Mouse (Mus musculus): ENCODE data around the gene Med16. TPM values are rescaled to one million over a fixed set of nuclear protein-coding genes. Genes with fewer than 3 reads are reported as not detected.

Gene Med16
- total and polyA plus RNA-seq, 3 experiments, result 10.4 to 49.4 (median 12.0) TPM

GRCm38 (mm10) chr10:79856704-79857451 lies 51.8 kb downstream of the Med16 start:
- Histone ChIP-seq H3K27me3 (ENCODE audit: insufficient read depth, low read length) (no peaks in the 10 kb centered on the region), H3K4me1 (ENCODE audit: insufficient read depth, low read depth, low read length) (peaks cover 80% of the 10 kb centered on the region), H3K9me3 (replicated peaks) (no peaks in the 10 kb centered on the region), H3K36me3 (replicated peaks) (peaks cover 70% of the 10 kb centered on the region), H3K4me3 (ENCODE audit: low read depth, low read length) (peak overlapping the region; percentile 93)
- TF ChIP-seq GATA1 (IDR thresholded peaks at IDR 0.05; ENCODE audit: borderline replicate concordance, low read length) (no peak), TAL1 (conservative IDR thresholded peaks at IDR 0.05; ENCODE audit: low read depth, low read length) (no peak), POLR2AphosphoS5 (IDR thresholded peaks at IDR 0.05; ENCODE audit: insufficient replicate concordance, low read depth, low read length) (no peak; the same call in 1 of the 2 replicates), CTCF (IDR thresholded peaks at IDR 0.05; ENCODE audit: low read depth, low read length) (no peak), GATA2 (IDR thresholded peaks at IDR 0.05; ENCODE audit: borderline replicate concordance, low read depth, low read length) (no peak)
- DNase-seq (ENCODE audit: low spot score) (no peak), ATAC-seq (ENCODE audit: extremely low read depth, insufficient number of reproducible peaks, low FRiP score, poor library complexity, severe bottlenecking) (no peak)

GRCm38 (mm10) chr10:79856280-79856679 lies 52.4 kb downstream of the Med16 start:
- Histone ChIP-seq H3K27me3 (ENCODE audit: insufficient read depth, low read length) (no peaks in the 10 kb centered on the region), H3K36me3 (replicated peaks) (peaks cover 69% of the 10 kb centered on the region), H3K4me3 (ENCODE audit: low read depth, low read length) (peak overlapping the region; percentile 93), H3K9me3 (replicated peaks) (no peaks in the 10 kb centered on the region), H3K4me1 (ENCODE audit: insufficient read depth, low read depth, low read length) (peaks cover 81% of the 10 kb centered on the region)
- ATAC-seq (ENCODE audit: extremely low read depth, insufficient number of reproducible peaks, low FRiP score, poor library complexity, severe bottlenecking), result no peak
- DNase-seq (ENCODE audit: low spot score), result no peak
- no peak for TF ChIP-seq GATA2 (IDR thresholded peaks at IDR 0.05; ENCODE audit: borderline replicate concordance, low read depth, low read length)
- TF ChIP-seq CTCF (IDR thresholded peaks at IDR 0.05; ENCODE audit: low read depth, low read length), result no peak
- TF ChIP-seq TAL1 (conservative IDR thresholded peaks at IDR 0.05; ENCODE audit: low read depth, low read length), result no peak
- TF ChIP-seq POLR2AphosphoS5 (IDR thresholded peaks at IDR 0.05; ENCODE audit: insufficient replicate concordance, low read depth, low read length), result no peak; the same call in 1 of the 2 replicates
- no peak for TF ChIP-seq GATA1 (IDR thresholded peaks at IDR 0.05; ENCODE audit: borderline replicate concordance, low read length)

- no peak for TF ChIP-seq POLR2AphosphoS5 (IDR thresholded peaks at IDR 0.05; ENCODE audit: insufficient replicate concordance, low read depth, low read length)
- no peak for TF ChIP-seq GATA1 (IDR thresholded peaks at IDR 0.05; ENCODE audit: borderline replicate concordance, low read length)
- TF ChIP-seq CTCF (IDR thresholded peaks at IDR 0.05; ENCODE audit: low read depth, low read length), result no peak
- TF ChIP-seq TAL1 (conservative IDR thresholded peaks at IDR 0.05; ENCODE audit: low read depth, low read length), result no peak
- TF ChIP-seq GATA2 (IDR thresholded peaks at IDR 0.05; ENCODE audit: borderline replicate concordance, low read depth, low read length), result no peak
- H3K9me3 ChIP-seq (replicated peaks), result no peaks in the 10 kb centered on the region
- H3K4me1 ChIP-seq (ENCODE audit: insufficient read depth, low read depth, low read length), result peaks cover 81% of the 10 kb centered on the region
- no peaks in the 10 kb centered on the region for H3K27me3 ChIP-seq (ENCODE audit: insufficient read depth, low read length)
- no peak for ATAC-seq (ENCODE audit: extremely low read depth, insufficient number of reproducible peaks, low FRiP score, poor library complexity, severe bottlenecking)
- H3K36me3 ChIP-seq (replicated peaks), result peaks cover 66% of the 10 kb centered on the region
- DNase-seq (ENCODE audit: low spot score), result no peak
- H3K4me3 ChIP-seq (ENCODE audit: low read depth, low read length), result peak overlapping the region; percentile 93
Measured at GRCm38 (mm10) chr10:79855558-79856184, 53.1 kb downstream of the Med16 start.

GRCm38 (mm10) chr10:79854801-79855541 lies 53.8 kb downstream of the Med16 start:
- TF ChIP-seq CTCF (IDR thresholded peaks at IDR 0.05; ENCODE audit: low read depth, low read length), result no peak
- TF ChIP-seq GATA2 (IDR thresholded peaks at IDR 0.05; ENCODE audit: borderline replicate concordance, low read depth, low read length), result no peak
- TF ChIP-seq GATA1 (IDR thresholded peaks at IDR 0.05; ENCODE audit: borderline replicate concordance, low read length), result no peak
- TF ChIP-seq TAL1 (conservative IDR thresholded peaks at IDR 0.05; ENCODE audit: low read depth, low read length), result no peak
- no peak for TF ChIP-seq POLR2AphosphoS5 (IDR thresholded peaks at IDR 0.05; ENCODE audit: insufficient replicate concordance, low read depth, low read length)
- no peaks in the 10 kb centered on the region for H3K9me3 ChIP-seq (replicated peaks)
- no peak for ATAC-seq (ENCODE audit: extremely low read depth, insufficient number of reproducible peaks, low FRiP score, poor library complexity, severe bottlenecking)
- peaks cover 80% of the 10 kb centered on the region for H3K4me1 ChIP-seq (ENCODE audit: insufficient read depth, low read depth, low read length)
- H3K36me3 ChIP-seq (replicated peaks), result peaks cover 66% of the 10 kb centered on the region
- peak overlapping the region; percentile 93 for H3K4me3 ChIP-seq (ENCODE audit: low read depth, low read length)
- no peaks in the 10 kb centered on the region for H3K27me3 ChIP-seq (ENCODE audit: insufficient read depth, low read length)
- DNase-seq (ENCODE audit: low spot score), result no peak

- ATAC-seq (ENCODE audit: extremely low read depth, insufficient number of reproducible peaks, low FRiP score, poor library complexity, severe bottlenecking), result peak; percentile 81
- no peaks in the 10 kb centered on the region for H3K9me3 ChIP-seq (replicated peaks)
- no peak for TF ChIP-seq GATA2 (IDR thresholded peaks at IDR 0.05; ENCODE audit: borderline replicate concordance, low read depth, low read length)
- peak within 1 kb of the TSS; percentile 93 for H3K4me3 ChIP-seq (ENCODE audit: low read depth, low read length)
- peak; percentile 98 for DNase-seq (ENCODE audit: low spot score)
- no peaks in the 10 kb centered on the region for H3K27me3 ChIP-seq (ENCODE audit: insufficient read depth, low read length)
- H3K36me3 ChIP-seq (replicated peaks), result peaks cover 59% of the 10 kb centered on the region
- peaks cover 76% of the 10 kb centered on the region for H3K4me1 ChIP-seq (ENCODE audit: insufficient read depth, low read depth, low read length)
Measured at GRCm38 (mm10) chr10:79853860-79854795, 54.6 kb downstream of the Med16 start, which contains the start of gene Ptbp1. Gene Ptbp1 (plus strand): TSS chr10:79854427.
